Mouse (Mus musculus) common myeloid progenitor, adult 5-6 weeks (primary cell): ENCODE results near the gene Cog5. TPM values are rescaled to one million over a fixed set of nuclear protein-coding genes. Genes with fewer than 3 reads are reported as not detected.

Source experiments
- ATAC-seq: replicated peaks from 2 replicates; pipeline ENCODE4 v1.8.0; 2016; ENCODE audit warnings: low read depth, mild to moderate bottlenecking, moderate TSS enrichment, inconsistent platforms; ENCODE audit not compliant: poor library complexity, severe bottlenecking
- total RNA-seq: library from RNA; stranded (forward); fragments of 200-1000, 187-1606 nt; gene quantifications from 2 replicates; pipeline ENCODE4 v1.2.3, GENCODE M21; 2017

Gene Cog5
- total RNA-seq, 1 experiment from 2014 or later: 73.7 TPM

DNA sequence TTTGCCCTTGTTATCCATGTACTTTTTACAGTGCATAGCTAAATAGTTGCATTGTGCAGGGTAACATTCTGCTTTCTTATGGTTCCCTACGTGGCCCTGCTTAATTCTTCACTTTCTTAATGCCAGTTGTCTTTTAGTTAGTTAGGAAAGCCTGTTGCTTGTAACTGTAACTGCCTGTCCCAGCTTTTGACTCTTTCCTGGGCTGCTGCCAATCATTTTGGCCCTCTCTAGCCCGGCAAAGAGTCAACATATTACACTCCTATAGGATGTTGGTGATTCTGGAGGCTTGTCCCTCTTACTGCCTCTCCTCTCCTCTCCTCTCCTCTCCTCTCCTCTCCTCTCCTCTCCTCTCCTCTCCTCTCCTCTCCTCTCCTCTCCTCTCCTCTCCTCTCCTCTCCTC lies 51.5 kb downstream of the Cog5 start:
- ATAC-seq: no peak

GRCm38 (mm10) chr12:31707531-31707930 lies 52.9 kb downstream of the Cog5 start:
- ATAC-seq: no peak

- ATAC-seq: no peak
These were observed 55.0 kb downstream of the Cog5 start for GRCm38 (mm10) chr12:31709665-31710064.

DNA sequence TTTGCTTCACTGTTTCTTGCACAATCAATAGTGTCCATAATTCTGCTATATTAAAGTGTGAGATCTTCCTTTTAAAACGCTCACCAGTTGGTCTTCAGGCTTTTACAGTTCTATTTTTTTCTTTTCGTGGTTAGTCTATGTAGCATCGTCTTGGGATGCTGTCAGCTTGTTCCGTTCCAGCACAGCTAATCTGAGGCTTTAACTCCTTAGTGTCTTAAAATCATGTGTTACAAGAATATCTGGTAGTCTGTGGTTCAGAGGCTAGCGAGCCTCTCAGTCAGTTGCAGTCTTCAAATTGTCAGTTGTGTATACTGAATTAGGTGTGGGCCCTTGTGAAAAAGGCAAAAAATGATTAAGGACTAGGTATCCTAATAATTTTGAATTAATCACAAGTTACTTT lies 57.6 kb downstream of the Cog5 start:
- ATAC-seq: no peak

DNA sequence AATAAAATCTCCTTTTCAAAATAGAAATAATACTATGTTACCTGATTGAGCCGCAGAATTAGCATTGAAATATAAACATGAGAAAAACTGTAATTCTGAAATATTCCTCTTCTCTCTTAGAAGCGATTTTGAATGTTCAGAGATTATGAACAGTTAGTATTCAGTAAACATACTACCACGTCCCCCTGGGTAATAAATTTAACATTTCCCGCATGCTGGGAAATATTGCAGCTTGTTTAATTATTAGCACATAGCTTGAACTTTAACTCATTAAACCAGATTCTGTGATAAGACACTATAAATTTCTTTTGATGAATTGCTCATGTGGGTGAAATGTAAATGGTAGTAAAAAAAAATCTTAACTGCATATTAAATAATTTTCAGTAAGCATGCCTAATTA lies 58.1 kb downstream of the Cog5 start:
- ATAC-seq: no peak

DNA sequence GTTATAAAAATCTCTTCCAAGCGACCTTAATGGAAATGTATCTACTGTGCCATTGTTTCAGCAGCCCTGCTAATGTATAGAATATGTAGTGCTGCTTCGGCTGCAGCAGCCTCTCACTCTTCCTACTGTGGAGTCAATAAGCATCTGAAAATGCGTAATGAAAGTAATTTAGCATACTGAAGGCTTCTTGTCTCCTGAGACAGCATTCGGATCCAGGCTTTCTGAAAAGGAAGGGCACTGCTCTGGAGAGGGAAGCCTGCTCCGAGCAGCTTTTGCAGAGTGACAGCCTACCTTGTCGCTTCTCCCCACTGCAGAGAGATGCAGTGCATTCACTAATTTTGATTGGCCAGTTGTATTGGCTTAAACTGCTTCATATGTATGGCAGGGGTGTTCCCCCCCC lies 58.9 kb downstream of the Cog5 start, which contains the start of gene Gpr22:
Gene Gpr22, minus strand, starts transcription at position 348 of the 400 bp plus-strand sequence.
- no peak for ATAC-seq

GRCm38 (mm10) chr12:31714070-31714469 lies 59.4 kb downstream of the Cog5 start:
- ATAC-seq: no peak

GRCm38 (mm10) chr12:31719586-31720275 lies 65.1 kb downstream of the Cog5 start:
- no peak; the same call in 1 of the 2 replicates for ATAC-seq

- ATAC-seq: no peak
These were observed 69.9 kb downstream of the Cog5 start for GRCm38 (mm10) chr12:31724576-31724975.

DNA sequence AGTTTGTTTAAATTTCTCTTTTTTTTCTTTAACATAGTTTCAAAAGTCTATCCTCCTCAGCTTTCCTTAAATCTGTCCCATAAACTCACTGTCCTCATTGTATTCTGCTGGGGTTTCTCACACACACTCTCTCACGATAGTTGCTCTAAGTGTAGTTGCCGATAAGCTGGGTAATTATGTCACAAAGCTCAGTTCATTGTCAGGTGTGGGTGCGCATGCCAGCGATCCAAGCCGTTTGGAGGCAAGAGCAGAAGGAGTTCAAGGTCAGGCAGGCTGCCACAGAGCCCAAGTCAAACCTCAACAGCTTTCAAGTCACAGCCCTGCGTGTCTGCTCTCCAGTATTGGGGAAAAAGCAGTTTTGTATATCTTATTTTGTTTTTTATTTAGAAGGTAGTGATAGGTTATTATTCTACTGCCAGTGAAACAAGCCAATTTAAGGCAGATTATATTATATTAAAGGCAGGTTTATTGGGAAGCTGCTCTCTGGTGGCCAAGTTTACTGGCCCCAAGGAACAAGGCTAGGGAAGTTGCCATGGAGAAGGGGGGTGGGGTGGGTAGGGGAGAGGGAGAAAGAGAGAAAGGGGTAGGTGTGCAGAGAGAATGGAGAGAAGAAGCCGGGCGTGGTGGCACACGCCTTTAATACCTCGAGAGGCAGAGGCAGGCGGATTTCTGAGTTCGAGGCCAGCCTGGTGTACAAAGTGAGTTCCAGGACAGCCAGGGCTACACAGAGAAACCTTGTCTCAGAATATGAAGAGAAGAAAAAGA lies 71.0 kb downstream of the Cog5 start:
- no peak for ATAC-seq

GRCm38 (mm10) chr12:31726707-31727106 lies 72.0 kb downstream of the Cog5 start:
- no peak for ATAC-seq

GRCm38 (mm10) chr12:31730126-31730525 lies 75.5 kb downstream of the Cog5 start:
- ATAC-seq: no peak

DNA sequence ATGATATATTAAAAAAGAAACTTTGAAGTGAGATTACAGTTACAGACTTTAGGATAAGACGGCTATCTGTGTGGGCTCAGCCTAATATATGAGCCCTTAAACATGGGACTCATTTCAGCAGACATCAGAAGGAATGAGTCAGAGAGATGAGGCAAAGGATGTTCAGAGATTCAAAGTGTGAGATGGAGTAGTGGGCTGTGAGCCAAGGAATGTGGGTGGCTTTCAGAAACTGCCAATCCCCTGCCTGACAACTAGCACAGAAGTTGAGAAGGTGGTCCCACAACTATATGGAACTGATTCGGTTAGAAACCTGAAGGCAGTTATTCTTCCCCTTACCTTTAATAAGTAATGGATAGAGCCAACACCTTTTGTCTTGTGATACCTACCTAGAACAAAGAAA lies 79.9 kb downstream of the Cog5 start:
- ATAC-seq: no peak

GRCm38 (mm10) chr12:31747301-31747700 lies 92.6 kb downstream of the Cog5 start:
- no peak for ATAC-seq

GRCm38 (mm10) chr12:31749846-31750245 lies 95.2 kb downstream of the Cog5 start:
- no peak for ATAC-seq

- no peak for ATAC-seq
These were observed 99.8 kb downstream of the Cog5 start for GRCm38 (mm10) chr12:31754465-31754864.

- ATAC-seq: no peak
These were observed 101.5 kb downstream of the Cog5 start for GRCm38 (mm10) chr12:31755885-31756755.

GRCm38 (mm10) chr12:31773612-31774011 lies 118.9 kb downstream of the Cog5 start:
- no peak for ATAC-seq

GRCm38 (mm10) chr12:31784291-31784690 lies 129.6 kb downstream of the Cog5 start:
- no peak for ATAC-seq

DNA sequence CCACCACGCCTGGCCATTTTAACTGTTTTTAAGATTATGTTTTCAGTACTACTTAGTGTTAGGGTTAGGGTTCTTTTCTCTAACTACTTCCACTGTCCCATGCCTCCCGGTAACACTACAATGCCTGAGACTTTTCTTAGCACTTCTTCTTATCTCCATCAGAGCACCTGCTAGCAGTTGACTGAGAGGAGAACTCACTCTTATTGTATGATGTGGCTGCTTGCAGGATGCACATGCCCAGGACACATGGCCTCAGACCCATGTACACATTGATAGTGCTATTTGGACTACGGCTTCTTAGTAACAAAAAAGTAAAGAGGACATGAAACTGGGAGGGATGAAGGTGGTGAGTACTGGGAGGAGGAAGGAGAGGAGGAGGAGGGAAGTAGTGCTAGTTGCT lies 133.9 kb downstream of the Cog5 start:
- ATAC-seq: no peak
